Mouse (Mus musculus) C2C12 (cell line): ENCODE data around the gene Cercam. TPM values are rescaled to one million over a fixed set of nuclear protein-coding genes. Genes with fewer than 3 reads are reported as not detected.

Source experiments
- H3K27me3 ChIP-seq: one replicate; pipeline ENCODE4 v1.6.1; 2011; ENCODE audit not compliant: control insufficient read depth, insufficient read depth, insufficient read length
- H3K36me3 ChIP-seq: one replicate; pipeline ENCODE4 v1.6.1; 2011; ENCODE audit not compliant: control insufficient read depth, insufficient read depth
- H3K4me3 ChIP-seq: one replicate; pipeline ENCODE4 v1.5.1; 2011; ENCODE audit warnings: mild to moderate bottlenecking, control low read depth; ENCODE audit not compliant: poor library complexity, insufficient read depth, severe bottlenecking
- H3K79me2 ChIP-seq: one replicate; pipeline ENCODE4 v1.6.1; 2011; ENCODE audit not compliant: control insufficient read depth, insufficient read depth
- H3K79me3 ChIP-seq: one replicate; pipeline ENCODE4 v1.6.1; 2011; ENCODE audit warnings: low read depth, control low read depth
- H3ac ChIP-seq: one replicate; pipeline ENCODE3; 2011; ENCODE audit warnings: low read depth; ENCODE audit not compliant: control insufficient read depth, insufficient read length
- CEBPB ChIP-seq: IDR thresholded peaks from one replicate; pipeline ENCODE4 v1.6.1; 2011; ENCODE audit warnings: low read depth, mild to moderate bottlenecking, control low read depth, moderate library complexity
- CTCF ChIP-seq: IDR thresholded peaks from one replicate; pipeline ENCODE4 v1.5.1; 2011; ENCODE audit not compliant: control insufficient read depth, insufficient read depth, insufficient read length
- FOSL1 ChIP-seq: IDR thresholded peaks from one replicate; pipeline ENCODE4 v1.8.0; 2011; ENCODE audit warnings: mild to moderate bottlenecking, low read length; ENCODE audit not compliant: poor library complexity, insufficient read depth, severe bottlenecking
- MAX ChIP-seq: IDR thresholded peaks from one replicate; pipeline ENCODE4 v1.6.1; 2011; ENCODE audit warnings: mild to moderate bottlenecking, control low read depth
- MYOD1 ChIP-seq: IDR thresholded peaks from one replicate; pipeline ENCODE4 v1.6.1; 2011; ENCODE audit warnings: low read depth; ENCODE audit not compliant: control insufficient read depth, insufficient read length
- MYOG ChIP-seq: IDR thresholded peaks from one replicate; pipeline ENCODE4 v1.6.1; 2011; ENCODE audit not compliant: control insufficient read depth, insufficient read length; ENCODE audit errors: extremely low read depth
- USF1 ChIP-seq: IDR thresholded peaks from one replicate; pipeline ENCODE4 v1.6.1; 2011; ENCODE audit warnings: low read depth, mild to moderate bottlenecking, control low read depth, moderate library complexity
- microRNA-seq: library from miRNA; unstranded; fragments of <30 nt; microRNA quantifications from one replicate; pipeline ENCODE4, GENCODE M21; 2019; ENCODE audit warnings: borderline microRNAs expressed
- polyA plus RNA-seq: library from polyadenylated mRNA; unstranded; fragments of >200 nt; fragmentation: generic; extraction: Trizol; gene quantifications from one replicate; pipeline ENCODE4 v1.2.1, GENCODE M21; 2012; ENCODE audit warnings: missing spikeins

Cercam gene
- polyA plus RNA-seq, 1 experiment = 3.3 TPM

DNA sequence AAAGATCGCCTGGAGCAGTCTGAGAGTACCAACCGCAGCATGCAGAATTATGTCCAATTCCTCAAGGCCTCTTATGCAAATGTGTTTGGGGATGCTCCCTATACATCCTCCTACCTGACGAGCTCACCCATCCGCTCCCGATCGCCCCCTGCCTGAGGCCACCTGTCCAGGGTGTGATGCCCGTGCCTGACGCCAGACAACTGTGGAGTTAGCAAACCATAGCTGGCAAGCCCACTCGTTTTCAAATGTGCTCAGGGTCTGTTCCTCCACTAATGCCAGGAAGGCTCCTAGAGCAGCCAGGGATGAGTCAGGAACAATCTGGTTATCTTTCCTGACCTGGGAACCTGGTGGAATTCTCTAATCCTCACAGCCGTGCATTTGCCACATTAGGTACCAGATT, 61.5 kb downstream of the Cercam start:
- H3K79me3 ChIP-seq = peaks cover 2% of the 10 kb centered on the region
- peaks cover 57% of the 10 kb centered on the region for H3K36me3 ChIP-seq
- H3K27me3 ChIP-seq = no peaks in the 10 kb centered on the region
- TF ChIP-seq USF1 (no peak), MYOD1 (no peak), MYOG (no peak), CTCF (no peak), CEBPB (no peak), MAX (no peak), FOSL1 (no peak)
- no peak overlapping the region for H3K4me3 ChIP-seq
- peaks cover 2% of the 10 kb centered on the region for H3K79me2 ChIP-seq
- no peak overlapping the region for H3ac ChIP-seq

- peaks cover 50% of the 10 kb centered on the region for H3K36me3 ChIP-seq
- no peak for TF ChIP-seq CEBPB
- no peak for TF ChIP-seq MYOG
- H3K79me2 ChIP-seq = peaks cover 9% of the 10 kb centered on the region
- no peaks in the 10 kb centered on the region for H3K27me3 ChIP-seq
- H3ac ChIP-seq = no peak overlapping the region
- H3K4me3 ChIP-seq = no peak overlapping the region
- H3K79me3 ChIP-seq = peaks cover 9% of the 10 kb centered on the region
These were observed 62.2 kb downstream of the Cercam start for GRCm38 (mm10) chr2:29931194-29931593.

Small RNA genes lying within 50 kb of the gene (microRNA-seq; reads per million reads assigned to microRNA genes)
- gene Mir219a-2 (not detected), gene Mir219b (not detected)

Other genes starting within 250 kb of the Cercam start
- gene Rapgef1, start 249.4 kb upstream of the Cercam start, polyA plus RNA-seq = 48.9 TPM
- not detected for gene Gm13420, start 117.5 kb upstream of the Cercam start, polyA plus RNA-seq
- not detected for gene Gm13547, start 109.9 kb upstream of the Cercam start, polyA plus RNA-seq
- gene Coq4, start 81.7 kb upstream of the Cercam start, polyA plus RNA-seq = 21.2 TPM
- gene Trub2, start 80.7 kb upstream of the Cercam start, polyA plus RNA-seq = 55.0 TPM
- 19.7 TPM for gene Slc27a4, start 66.5 kb upstream of the Cercam start, polyA plus RNA-seq
- gene Urm1, start 49.1 kb upstream of the Cercam start, polyA plus RNA-seq = 67.1 TPM
- 31.3 TPM for gene Odf2, start 20.1 kb downstream of the Cercam start, polyA plus RNA-seq
- 30.2 TPM for gene Gle1, start 66.3 kb downstream of the Cercam start, polyA plus RNA-seq
- 93.4 TPM for gene Sptan1, start 96.4 kb downstream of the Cercam start, polyA plus RNA-seq
- 16.4 TPM for gene Wdr34, start 179.7 kb downstream of the Cercam start, polyA plus RNA-seq
- 312 TPM for gene Set, start 188.2 kb downstream of the Cercam start, polyA plus RNA-seq
- 5.5 TPM for gene Pkn3, start 208.5 kb downstream of the Cercam start, polyA plus RNA-seq
- 31.5 TPM for gene Zdhhc12, start 224.5 kb downstream of the Cercam start, polyA plus RNA-seq